Mouse (Mus musculus) heart, postnatal 10 days (tissue): Measurements from ENCODE around the gene Atp6v0c. TPM values are rescaled to one million over a fixed set of nuclear protein-coding genes. Genes with fewer than 3 reads are reported as not detected.

Experiments used
- DNase-seq, 2 experiments: peaks; one replicate each; pipeline ENCODE4 v3.0.0; 2021
- intact Hi-C: fragments of 180-260 bp; cut with DNase I; formaldehyde crosslinking; loops from one replicate; pipeline ENCODE4 v1.15.1; 2025
- total RNA-seq, 2 experiments: library from RNA; stranded (reverse); gene quantifications; 2 replicates each; pipeline ENCODE4 v1.2.3; 2021

Atp6v0c gene
- total RNA-seq, 2 experiments from 2014 or later, result 275 to 284 TPM

GRCm38 (mm10) chr17:24199741-24200140 is 30.2 kb upstream of the Atp6v0c start:
- DNase-seq, result peak in 1 of 2 experiments; percentile 32
- intact Hi-C loops, result no loop called here

- intact Hi-C loops, result no loop called here
- no peak for DNase-seq
Measured at GRCm38 (mm10) chr17:24199252-24199651, 29.8 kb upstream of the Atp6v0c start.

- intact Hi-C loops, result no loop called here
- DNase-seq, result no peak
Measured at GRCm38 (mm10) chr17:24197032-24197824, 27.7 kb upstream of the Atp6v0c start.

- intact Hi-C loops, result no loop called here
- no peak for DNase-seq
Measured at GRCm38 (mm10) chr17:24195349-24195748, 25.8 kb upstream of the Atp6v0c start.

- no peak for DNase-seq
- intact Hi-C loops, result no loop called here
Measured at GRCm38 (mm10) chr17:24193769-24194168, 24.3 kb upstream of the Atp6v0c start.

GRCm38 (mm10) chr17:24193268-24193667 is 23.8 kb upstream of the Atp6v0c start:
- intact Hi-C loops, result no loop called here
- DNase-seq, result no peak

- DNase-seq, result no peak
- intact Hi-C loops, result no loop called here
Measured at GRCm38 (mm10) chr17:24192848-24193247, 23.3 kb upstream of the Atp6v0c start.

- no peak for DNase-seq
- intact Hi-C loops, result no loop called here
Measured at GRCm38 (mm10) chr17:24191481-24191880, 22.0 kb upstream of the Atp6v0c start.

GRCm38 (mm10) chr17:24190934-24191333 is 21.4 kb upstream of the Atp6v0c start:
- intact Hi-C loops, result no loop called here
- DNase-seq, result no peak

GRCm38 (mm10) chr17:24174259-24174658 is 4.8 kb upstream of the Atp6v0c start:
- intact Hi-C loops, result loop anchor here (5.0 kb wide), 2 partner anchors 78 to 178 kb away; partner anchors contain the start of genes Abca17, Abca3 and Ccnf
- DNase-seq, result no peak

GRCm38 (mm10) chr17:24173423-24173822 is 3.9 kb upstream of the Atp6v0c start:
- DNase-seq, result peak; percentile 71 to 87
- intact Hi-C loops, result loop anchor here (1.0 to 5.0 kb wide), 4 partner anchors 79 to 217 kb away; partner anchors contain the start of genes Abca17, Abca3 and Ccnf

- no peak for DNase-seq
- intact Hi-C loops, result loop anchor here (5.0 kb wide), 2 partner anchors 81 to 181 kb away; partner anchors contain the start of genes Abca17, Abca3 and Ccnf
Measured at GRCm38 (mm10) chr17:24171738-24172137, 2.2 kb upstream of the Atp6v0c start.

GRCm38 (mm10) chr17:24170729-24171128 is 1.2 kb upstream of the Atp6v0c start:
- DNase-seq, result no peak
- intact Hi-C loops, result loop anchor here (5.0 kb wide), 2 partner anchors 82 to 182 kb away; partner anchors contain the start of genes Abca17, Abca3 and Ccnf

- DNase-seq, result no peak
- intact Hi-C loops, result loop anchor here (5.0 kb wide), 2 partner anchors 82 to 182 kb away; partner anchors contain the start of genes Abca17, Abca3 and Ccnf
Measured at GRCm38 (mm10) chr17:24170125-24170524, 623 bp upstream of the Atp6v0c start.

- DNase-seq, result peak in 1 of 2 experiments; percentile 69
- intact Hi-C loops, result no loop called here
Measured at GRCm38 (mm10) chr17:24168590-24169277, 768 bp downstream of the Atp6v0c start.

GRCm38 (mm10) chr17:24167891-24168505 is 1.5 kb downstream of the Atp6v0c start:
- intact Hi-C loops, result loop anchor here (1.0 kb wide), 1 partner anchor 49 kb away; no protein-coding TSS in a partner anchor
- no peak for DNase-seq

GRCm38 (mm10) chr17:24167120-24167519 is 2.4 kb downstream of the Atp6v0c start:
- DNase-seq, result no peak
- intact Hi-C loops, result loop anchor here (1.0 kb wide), 1 partner anchor 48 kb away; no protein-coding TSS in a partner anchor

GRCm38 (mm10) chr17:24164566-24165259 is 4.8 kb downstream of the Atp6v0c start:
- DNase-seq, result no peak
- intact Hi-C loops, result no loop called here

- intact Hi-C loops, result no loop called here
- peak; percentile 97 to 99 for DNase-seq
Measured at GRCm38 (mm10) chr17:24163176-24163962, 6.1 kb downstream of the Atp6v0c start, which contains the start of gene Amdhd2. Amdhd2 (minus strand) TSS chr17:24163766.
